16 mouse cellular contexts compared by ENCODE assay signal in genomic region chr6:52368734-52369412, GRCm38 (mm10). TPM values are rescaled to one million over a fixed set of nuclear protein-coding genes. Genes with fewer than 3 reads are reported as not detected.
A peak's percentile ranks its signal among the peaks of the same experiment; 100 is the strongest.
DNase-seq lines count a peak whose midpoint lies in the region; ATAC-seq and TF ChIP-seq lines count a peak whose summit lies in the region.
"Had no signal": no experiment of that assay in that cellular context is flagged by ENCODE, and none has a peak within 500 bp of the region (broad histone marks: within the 10 kb centered on the region; RNA-seq: fewer than 3 reads in every experiment).

No protein-coding gene starts in this region.

- dilution Hi-C loops in CH12.LX (cut with MboI; ENCODE audit: extremely low pct_ligation_motif_present, extremely low pct_unique_long_range_greater_than_20kb, low sequenced_read_pairs): no loop called here

- no peaks in the 10 kb centered on the region for H3K79me2 ChIP-seq in CH12.LX (replicated peaks; ENCODE audit: control insufficient read depth, extremely low read depth, insufficient read depth, poor library complexity, severe bottlenecking)

- DNase-seq in heart, embryonic 10.5 days (ENCODE audit: low spot score): no peak
- DNase-seq in 3T3-L1 (ENCODE audit: low read depth, low spot score) (peak; percentile 76), CH12.LX (ENCODE audit: extremely low read depth) (no peak)
- DNase-seq in layer of hippocampus, postnatal 36 days: no peak
- DNase-seq: cerebellum, adult 9-10 months; kidney, postnatal 14 days; thymus, postnatal 36 days had no signal

- TF ChIP-seq RAD21 in CH12.LX (IDR thresholded peaks at IDR 0.05; ENCODE audit: low read depth, low read length): no peak

- in situ Hi-C loops in CH12.LX (cut with MboI; ENCODE audit: low pct_ligation_motif_present, low pct_unique_long_range_greater_than_20kb, low sequenced_read_pairs): no loop called here

- ATAC-seq in heart, embryonic 13.5 days (ENCODE audit: extremely low read depth, insufficient number of reproducible peaks, low FRiP score, low TSS enrichment): no peak
- ATAC-seq in heart, embryonic 14.5 days (ENCODE audit: insufficient number of reproducible peaks, insufficient read depth, low FRiP score, low read depth): no peak
- ATAC-seq in intestine, embryonic 15.5 days: no peak
- ATAC-seq: liver, embryonic 12.5 days had no signal

- H3K4me1 ChIP-seq in heart, embryonic 13.5 days: peaks cover 11% of the 10 kb centered on the region; the same call in 1 of the 2 replicates
- H3K4me1 ChIP-seq in heart, embryonic 10.5 days: peaks cover 6% of the 10 kb centered on the region; the same call in 1 of the 2 replicates
- peaks cover 2 to 14% of the 10 kb centered on the region in 2 experiments; a peak in 3 of 4 replicates for H3K4me1 ChIP-seq in CH12.LX (ENCODE audit: control insufficient read depth in 1 of 2, insufficient read depth in 2 of 2)
- H3K4me1 ChIP-seq in heart, embryonic 14.5 days (ENCODE audit: control insufficient read depth in 2 of 2, insufficient read depth in 2 of 2, low read length in 2 of 2): peaks cover 0 to 3% of the 10 kb centered on the region in 2 experiments; a peak in 1 of 4 replicates
- peaks cover 3% of the 10 kb centered on the region; the same call in 1 of the 2 replicates for H3K4me1 ChIP-seq in intestine, embryonic 15.5 days (replicated peaks)
- H3K4me1 ChIP-seq: embryonic facial prominence, embryonic 15.5 days; liver, embryonic 12.5 days had no signal

- 27% methylated on average over 12 of the region's 12 CpGs for WGBS in heart, embryonic 13.5 days
- 37% methylated on average over 12 of the region's 12 CpGs for WGBS in heart, embryonic 10.5 days
- WGBS in heart, embryonic 14.5 days: 32% methylated on average over 12 of the region's 12 CpGs
- 24% methylated on average over 12 of the region's 12 CpGs for WGBS in intestine, embryonic 15.5 days

- H3K9ac ChIP-seq in heart, embryonic 13.5 days: no peak overlapping the region
- H3K9ac ChIP-seq in CH12.LX (ENCODE audit: insufficient read depth, low read depth): no peak overlapping the region
- peak overlapping the region; percentile 8; the same call in 1 of the 2 replicates for H3K9ac ChIP-seq in heart, embryonic 14.5 days (ENCODE audit: low read length)
- H3K9ac ChIP-seq in intestine, embryonic 15.5 days: no peak overlapping the region; the same call in 1 of the 2 replicates
- H3K9ac ChIP-seq: embryonic facial prominence, embryonic 15.5 days; hindbrain, embryonic 14.5 days; liver, embryonic 12.5 days had no signal

- H3K4me3 ChIP-seq in heart, embryonic 13.5 days: no peak overlapping the region
- no peak overlapping the region for H3K4me3 ChIP-seq in heart, embryonic 10.5 days
- no peak overlapping the region for H3K4me3 ChIP-seq in CH12.LX (replicated peaks in 1 of 3; ENCODE audit: low read depth in 2 of 3, low read length in 2 of 3, poor library complexity in 1 of 3)
- no peak overlapping the region for H3K4me3 ChIP-seq in heart, embryonic 14.5 days (ENCODE audit: control insufficient read depth in 1 of 2, insufficient read depth in 1 of 2, low read depth in 1 of 2, low read length in 2 of 2)
- H3K4me3 ChIP-seq in intestine, embryonic 15.5 days (replicated peaks): no peak overlapping the region
- H3K4me3 ChIP-seq: embryonic facial prominence, embryonic 15.5 days; liver, embryonic 12.5 days had no signal

- no peaks in the 10 kb centered on the region for H3K36me3 ChIP-seq in heart, embryonic 13.5 days
- no peaks in the 10 kb centered on the region for H3K36me3 ChIP-seq in heart, embryonic 10.5 days
- no peaks in the 10 kb centered on the region for H3K36me3 ChIP-seq in CH12.LX (replicated peaks in 1 of 2; ENCODE audit: control insufficient read depth in 1 of 2, insufficient read depth in 1 of 2, low read length in 1 of 2)
- no peaks in the 10 kb centered on the region for H3K36me3 ChIP-seq in heart, embryonic 14.5 days (ENCODE audit: control insufficient read depth, insufficient read depth, low read length)
- H3K36me3 ChIP-seq in intestine, embryonic 15.5 days: no peaks in the 10 kb centered on the region
- H3K36me3 ChIP-seq: embryonic facial prominence, embryonic 15.5 days; liver, embryonic 12.5 days had no signal

- H3K9me3 ChIP-seq in heart, embryonic 13.5 days: no peaks in the 10 kb centered on the region
- no peaks in the 10 kb centered on the region for H3K9me3 ChIP-seq in heart, embryonic 10.5 days
- H3K9me3 ChIP-seq in CH12.LX (replicated peaks; ENCODE audit: low read length): no peaks in the 10 kb centered on the region
- H3K9me3 ChIP-seq in heart, embryonic 14.5 days (ENCODE audit: control insufficient read depth, low read length): no peaks in the 10 kb centered on the region
- no peaks in the 10 kb centered on the region for H3K9me3 ChIP-seq in intestine, embryonic 15.5 days
- H3K9me3 ChIP-seq: embryonic facial prominence, embryonic 15.5 days; liver, embryonic 12.5 days had no signal

- TF ChIP-seq CTCF in CH12.LX (conservative IDR thresholded peaks at IDR 0.05 in 1 of 2, IDR thresholded peaks at IDR 0.05 in 1 of 2; ENCODE audit: low read depth in 2 of 2, low read length in 2 of 2): no peak

- no peak for TF ChIP-seq EP300 in CH12.LX (IDR thresholded peaks at IDR 0.05; ENCODE audit: low read length)

- TF ChIP-seq POLR2A in CH12.LX (IDR thresholded peaks at IDR 0.05; ENCODE audit: low read depth, low read length): no peak

- H3K4me2 ChIP-seq in heart, embryonic 13.5 days: peak overlapping the region; percentile 46
- no peak overlapping the region for H3K4me2 ChIP-seq in CH12.LX (ENCODE audit: insufficient read depth, low read depth, poor library complexity, severe bottlenecking)
- H3K4me2 ChIP-seq in heart, embryonic 14.5 days (ENCODE audit: low read length): peak overlapping the region; percentile 36
- no peak overlapping the region for H3K4me2 ChIP-seq in intestine, embryonic 15.5 days (replicated peaks)
- H3K4me2 ChIP-seq: embryonic facial prominence, embryonic 15.5 days; hindbrain, embryonic 14.5 days; liver, embryonic 12.5 days had no signal

- no peaks in the 10 kb centered on the region for H3K27me3 ChIP-seq in heart, embryonic 13.5 days (replicated peaks)
- peaks cover 17% of the 10 kb centered on the region for H3K27me3 ChIP-seq in heart, embryonic 10.5 days (ENCODE audit: insufficient read depth, poor library complexity, severe bottlenecking)
- H3K27me3 ChIP-seq in CH12.LX (replicated peaks): no peaks in the 10 kb centered on the region
- no peaks in the 10 kb centered on the region for H3K27me3 ChIP-seq in heart, embryonic 14.5 days (ENCODE audit: control insufficient read depth, insufficient read depth, low read length)
- no peaks in the 10 kb centered on the region for H3K27me3 ChIP-seq in intestine, embryonic 15.5 days (replicated peaks)
- H3K27me3 ChIP-seq: embryonic facial prominence, embryonic 15.5 days had no signal

- H3K27ac ChIP-seq in heart, embryonic 13.5 days (replicated peaks): no peak overlapping the region
- H3K27ac ChIP-seq in heart, embryonic 10.5 days: no peak overlapping the region
- H3K27ac ChIP-seq in CH12.LX (ENCODE audit: insufficient read depth, low read depth): no peak overlapping the region
- no peak overlapping the region for H3K27ac ChIP-seq in heart, embryonic 14.5 days (replicated peaks in 1 of 2; ENCODE audit: control insufficient read depth in 1 of 2, insufficient read depth in 1 of 2, low read depth in 2 of 2, low read length in 2 of 2)
- H3K27ac ChIP-seq in intestine, embryonic 15.5 days: no peak overlapping the region
- H3K27ac ChIP-seq: embryonic facial prominence, embryonic 15.5 days; hindbrain, embryonic 14.5 days; liver, embryonic 12.5 days; macrophage had no signal

TF ChIP-seq in CH12.LX, 34 proteins besides CTCF, POLR2A, EP300 and RAD21:
- TF ChIP-seq NRF1 (IDR thresholded peaks at IDR 0.05; ENCODE audit: low read depth, low read length) (no peak), BHLHE40 (IDR thresholded peaks at IDR 0.05; ENCODE audit: low read depth, low read length) (peak; percentile 56)
TF ChIP-seq in CH12.LX: peak in this region for 1.

RNA-seq across cellular contexts. Expression of gene Evx1, which starts 55.6 kb away (rescaled TPM):
- polyA plus RNA-seq in heart, embryonic 13.5 days (2015; fragmentation: Nextera tagmentation; extraction: Ambion mirVana): not detected in 2 replicates
- polyA plus RNA-seq in heart, embryonic 10.5 days (2016; fragmentation: Nextera tagmentation; extraction: Ambion mirVana): 0.10 TPM in 1 of 2 replicates, not detected in the other
- not detected in 2 replicates for total RNA-seq in CH12.LX (2012; rRNA removed)
- not detected in 2 replicates for total RNA-seq in CH12.LX (2014; rRNA removed)
- polyA plus RNA-seq in CH12.LX (2012; ENCODE audit: insufficient read length, low read depth): not detected in 2 replicates
- polyA plus RNA-seq in heart, embryonic 14.5 days (2014; fragmentation: Nextera tagmentation; extraction: Ambion mirVana): not detected in 2 replicates
- not detected for total RNA-seq in layer of hippocampus, postnatal 36 days (2021)
- 0.05 and 0.20 TPM in 2 replicates for polyA plus RNA-seq in intestine, embryonic 15.5 days (2015; fragmentation: Nextera tagmentation; extraction: Ambion mirVana)
- total RNA-seq: MEL had no signal
- polyA plus RNA-seq: embryonic facial prominence, embryonic 15.5 days; frontal cortex, adult 2 months; macrophage had no signal

Comparison
In these comparisons a context has a peak if more than half of its experiments do, and no peak if none do; other contexts are left out.
1. H3K4me2 ChIP-seq: peak in heart, embryonic 13.5 days (single experiment) and heart, embryonic 14.5 days (single experiment); none in CH12.LX (single experiment) and intestine, embryonic 15.5 days (single experiment).